ENCODE assay signal across 26 mouse cellular contexts in the genomic region with DNA sequence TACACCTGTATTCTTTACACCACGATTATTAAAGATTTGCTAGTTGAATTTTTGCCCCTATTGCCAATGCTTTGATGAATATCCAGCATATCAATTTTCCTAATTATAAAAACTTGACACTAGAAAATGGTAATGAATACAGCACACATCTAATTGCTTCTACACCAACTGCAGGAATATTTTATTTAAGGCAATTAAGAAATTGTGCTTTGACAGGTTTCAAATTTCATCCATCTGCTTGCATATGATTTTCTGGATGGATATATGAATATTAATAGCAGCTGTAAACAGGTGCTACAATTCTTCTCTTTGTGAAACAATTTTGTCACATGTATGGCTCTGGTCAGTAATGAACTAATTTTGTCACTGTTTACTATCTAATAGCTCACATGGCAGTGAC.
"Had no signal": no experiment of that assay in that cellular context is flagged by ENCODE, and none has a peak within 500 bp of the region (broad histone marks: within the 10 kb centered on the region; RNA-seq: fewer than 3 reads in every experiment).

No protein-coding gene starts in this region.

- H3K9ac ChIP-seq: heart, embryonic 13.5 days; heart, embryonic 15.5 days; hindbrain, embryonic 13.5 days; hindbrain, embryonic 15.5 days; limb, embryonic 13.5 days; limb, embryonic 15.5 days; liver, embryonic 12.5 days; liver, embryonic 14.5 days had no signal

- H3K4me1 ChIP-seq: heart, embryonic 13.5 days; heart, embryonic 15.5 days; hindbrain, embryonic 13.5 days; hindbrain, embryonic 15.5 days; limb, embryonic 15.5 days; liver, embryonic 12.5 days had no signal

- H3K4me2 ChIP-seq: heart, embryonic 11.5 days; heart, embryonic 13.5 days; heart, embryonic 15.5 days; hindbrain, embryonic 13.5 days; hindbrain, embryonic 15.5 days; limb, embryonic 13.5 days; limb, embryonic 15.5 days; liver, embryonic 12.5 days had no signal

- H3K36me3 ChIP-seq: heart, embryonic 13.5 days; heart, embryonic 15.5 days; hindbrain, embryonic 13.5 days; hindbrain, embryonic 15.5 days; limb, embryonic 13.5 days; limb, embryonic 15.5 days; liver, embryonic 12.5 days had no signal

- H3K27ac ChIP-seq: heart, adult 2 months; heart, embryonic 13.5 days; heart, embryonic 15.5 days; hindbrain, embryonic 13.5 days; hindbrain, embryonic 15.5 days; hindbrain, postnatal 0 days; limb, embryonic 13.5 days; limb, embryonic 15.5 days; liver, embryonic 12.5 days; liver, embryonic 14.5 days had no signal

- H3K27me3 ChIP-seq: heart, embryonic 13.5 days; heart, embryonic 15.5 days; hindbrain, embryonic 13.5 days; hindbrain, embryonic 15.5 days; limb, embryonic 13.5 days; limb, embryonic 15.5 days; liver, embryonic 12.5 days had no signal

- DNase-seq: gastrocnemius, postnatal 14 days; gastrocnemius, postnatal 36 days; heart, adult 11 months; heart, adult 2 months; heart, postnatal 14 days; heart, postnatal 36 days; kidney, adult 11 months; kidney, adult 2 months; kidney, adult 9 months; kidney, postnatal 10 days; kidney, postnatal 25 days; kidney, postnatal 4 days; layer of hippocampus, adult 9-11 months; layer of hippocampus, postnatal 36 days; left cerebral cortex, postnatal 4 days had no signal

- ATAC-seq: hindbrain, postnatal 0 days; intestine, embryonic 16.5 days; liver, embryonic 12.5 days had no signal

- H3K9me3 ChIP-seq: heart, embryonic 13.5 days; heart, embryonic 15.5 days; hindbrain, embryonic 13.5 days; hindbrain, embryonic 15.5 days; limb, embryonic 13.5 days; limb, embryonic 15.5 days; liver, embryonic 12.5 days had no signal

- H3K4me3 ChIP-seq: heart, adult 2 months; heart, embryonic 13.5 days; heart, embryonic 15.5 days; hindbrain, embryonic 13.5 days; hindbrain, embryonic 15.5 days; limb, embryonic 13.5 days; limb, embryonic 15.5 days; liver, embryonic 12.5 days had no signal
